Mouse (Mus musculus): ENCODE measurements at regions not wholly inside any gene's neighbourhood (a gene's known extent, or its start where the extent isn't known, plus 50 kb on each side); places are given as distances from the start of the nearest gene placed in this dataset.
A peak's percentile ranks its signal among the peaks of the same experiment; 100 is the strongest.

- no peak overlapping the region for H3K27ac ChIP-seq
- no peak overlapping the region for H3K4me2 ChIP-seq (replicated peaks)
- H3K4me1 ChIP-seq, result no peaks in the 10 kb centered on the region
- H3K27me3 ChIP-seq (replicated peaks), result no peaks in the 10 kb centered on the region
- no peaks in the 10 kb centered on the region for H3K36me3 ChIP-seq
- 90% methylated on average over 3 of the region's 3 CpGs for WGBS
- no peak overlapping the region for H3K9ac ChIP-seq
- ATAC-seq (ENCODE audit: low FRiP score, low read depth), result no peak
- no peaks in the 10 kb centered on the region for H3K9me3 ChIP-seq
- no peak overlapping the region for H3K4me3 ChIP-seq
Measured at GRCm38 (mm10) chr10:107219621-107220370, 51.7 kb upstream of the Lin7a start.

DNA sequence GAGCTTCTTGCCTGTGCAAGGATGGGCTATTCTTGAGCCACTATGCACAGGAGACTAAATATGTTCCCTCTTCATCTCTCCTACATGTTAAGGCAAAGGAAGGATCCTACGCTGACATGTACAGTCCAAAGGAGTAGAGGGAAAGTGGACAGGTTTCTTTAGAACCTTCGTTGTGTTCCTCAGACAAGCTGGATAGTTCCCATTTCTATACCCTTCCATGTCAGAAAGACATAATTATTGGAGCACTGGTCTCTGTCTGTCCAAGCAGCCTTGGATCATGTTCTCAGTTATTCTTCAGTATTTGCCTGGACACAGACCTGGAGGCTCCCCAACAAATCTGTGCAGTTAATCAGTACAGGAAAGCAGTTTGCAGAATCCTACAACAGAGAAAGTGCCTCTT is 51.0 kb upstream of the Lin7a start:
- no peak for ATAC-seq (ENCODE audit: low FRiP score, low read depth)
- no peak overlapping the region for H3K27ac ChIP-seq
- H3K27me3 ChIP-seq (replicated peaks), result no peaks in the 10 kb centered on the region
- no peaks in the 10 kb centered on the region for H3K9me3 ChIP-seq
- H3K4me1 ChIP-seq, result no peaks in the 10 kb centered on the region
- no peak overlapping the region for H3K4me2 ChIP-seq (replicated peaks)
- no peaks in the 10 kb centered on the region for H3K36me3 ChIP-seq
- no peak overlapping the region for H3K9ac ChIP-seq
- H3K4me3 ChIP-seq, result no peak overlapping the region
- WGBS, result 95% methylated on average over 2 of the region's 2 CpGs

GRCm38 (mm10) chr10:107221151-107221650 is 50.3 kb upstream of the Lin7a start:
- Histone ChIP-seq H3K9me3 (no peaks in the 10 kb centered on the region), H3K27ac (no peak overlapping the region), H3K9ac (no peak overlapping the region), H3K36me3 (no peaks in the 10 kb centered on the region), H3K27me3 (replicated peaks) (no peaks in the 10 kb centered on the region), H3K4me2 (replicated peaks) (no peak overlapping the region), H3K4me1 (no peaks in the 10 kb centered on the region), H3K4me3 (no peak overlapping the region)
- ATAC-seq (ENCODE audit: low FRiP score, low read depth), result peak; percentile 38; the same call in 1 of the 2 replicates
- WGBS, result 40% methylated on average over 2 of the region's 2 CpGs

Measured in neural tube, embryonic 12.5 days (tissue).